Mouse (Mus musculus): ENCODE data around the gene Fer. TPM values are rescaled to one million over a fixed set of nuclear protein-coding genes. Genes with fewer than 3 reads are reported as not detected.

Fer gene
- polyA plus RNA-seq, 1 experiment from 2014 or later, result 26.8 TPM

DNA sequence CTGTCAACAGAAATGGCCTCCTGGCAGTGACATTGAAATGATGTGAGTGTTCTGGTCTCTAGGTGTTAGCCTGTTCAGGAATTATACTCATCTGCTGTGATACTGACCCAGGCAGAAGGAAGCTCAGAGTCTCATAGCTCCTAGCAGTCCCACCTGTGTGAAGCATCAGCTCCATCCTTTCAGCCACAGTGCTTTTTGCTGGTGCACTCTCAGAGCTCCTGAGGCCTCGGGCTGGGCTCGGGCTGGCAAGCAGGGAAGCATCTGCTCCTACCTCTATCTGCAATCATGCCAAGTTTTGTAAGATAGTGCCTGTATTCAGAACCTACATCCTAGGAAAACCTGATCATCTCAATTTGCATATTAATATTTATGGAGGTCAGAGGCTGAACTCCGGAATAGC lies 183.7 kb downstream of the Fer start:
- no peaks in the 10 kb centered on the region for H3K27me3 ChIP-seq (ENCODE audit: control insufficient read depth, insufficient read depth, low read length)
- WGBS, result 92% methylated on average over 3 of the region's 3 CpGs
- no peaks in the 10 kb centered on the region for H3K9me3 ChIP-seq (ENCODE audit: control insufficient read depth, low read length)
- H3K9ac ChIP-seq (ENCODE audit: low read length), result no peak overlapping the region
- no peak overlapping the region for H3K4me2 ChIP-seq (ENCODE audit: low read depth, severe bottlenecking)
- no peak overlapping the region for H3K27ac ChIP-seq (replicated peaks; ENCODE audit: low read depth, low read length)
- H3K4me3 ChIP-seq (ENCODE audit: low read depth, low read length), result no peak overlapping the region
- ATAC-seq (ENCODE audit: insufficient number of reproducible peaks, low FRiP score, low TSS enrichment, low read depth), result no peak
- no peaks in the 10 kb centered on the region for H3K4me1 ChIP-seq (ENCODE audit: control insufficient read depth, insufficient read depth, low read length)
- DNase-seq (ENCODE audit: low spot score), result no peak
- no peaks in the 10 kb centered on the region for H3K36me3 ChIP-seq (ENCODE audit: control insufficient read depth, insufficient read depth, low read length)

GRCm38 (mm10) chr17:64050911-64051310 lies 188.0 kb downstream of the Fer start:
- no peaks in the 10 kb centered on the region for H3K4me1 ChIP-seq (ENCODE audit: control insufficient read depth, insufficient read depth, low read length)
- no peaks in the 10 kb centered on the region for H3K9me3 ChIP-seq (ENCODE audit: control insufficient read depth, low read length)
- WGBS, result 92% methylated on average over 5 of the region's 5 CpGs
- H3K27ac ChIP-seq (replicated peaks; ENCODE audit: low read depth, low read length), result no peak overlapping the region
- no peak overlapping the region for H3K9ac ChIP-seq (ENCODE audit: low read length)
- H3K4me2 ChIP-seq (ENCODE audit: low read depth, severe bottlenecking), result no peak overlapping the region
- H3K27me3 ChIP-seq (ENCODE audit: control insufficient read depth, insufficient read depth, low read length), result no peaks in the 10 kb centered on the region
- no peak for ATAC-seq (ENCODE audit: insufficient number of reproducible peaks, low FRiP score, low TSS enrichment, low read depth)
- no peak for DNase-seq (ENCODE audit: low spot score)
- H3K4me3 ChIP-seq (ENCODE audit: low read depth, low read length), result no peak overlapping the region
- no peaks in the 10 kb centered on the region for H3K36me3 ChIP-seq (ENCODE audit: control insufficient read depth, insufficient read depth, low read length)

GRCm38 (mm10) chr17:64053636-64054035 lies 190.8 kb downstream of the Fer start:
- no peak overlapping the region for H3K27ac ChIP-seq (replicated peaks; ENCODE audit: low read depth, low read length)
- no peaks in the 10 kb centered on the region for H3K36me3 ChIP-seq (ENCODE audit: control insufficient read depth, insufficient read depth, low read length)
- no peak for ATAC-seq (ENCODE audit: insufficient number of reproducible peaks, low FRiP score, low TSS enrichment, low read depth)
- no peak overlapping the region for H3K4me2 ChIP-seq (ENCODE audit: low read depth, severe bottlenecking)
- no peak overlapping the region for H3K4me3 ChIP-seq (ENCODE audit: low read depth, low read length)
- H3K27me3 ChIP-seq (ENCODE audit: control insufficient read depth, insufficient read depth, low read length), result no peaks in the 10 kb centered on the region
- H3K9ac ChIP-seq (ENCODE audit: low read length), result no peak overlapping the region
- no peaks in the 10 kb centered on the region for H3K9me3 ChIP-seq (ENCODE audit: control insufficient read depth, low read length)
- WGBS, result 92% methylated on average over 11 of the region's 11 CpGs
- DNase-seq (ENCODE audit: low spot score), result no peak
- H3K4me1 ChIP-seq (ENCODE audit: control insufficient read depth, insufficient read depth, low read length), result no peaks in the 10 kb centered on the region

- Histone ChIP-seq H3K27ac (replicated peaks; ENCODE audit: low read depth, low read length) (no peak overlapping the region), H3K4me2 (ENCODE audit: low read depth, severe bottlenecking) (no peak overlapping the region), H3K9ac (ENCODE audit: low read length) (no peak overlapping the region), H3K9me3 (ENCODE audit: control insufficient read depth, low read length) (no peaks in the 10 kb centered on the region), H3K4me3 (ENCODE audit: low read depth, low read length) (no peak overlapping the region), H3K4me1 (ENCODE audit: control insufficient read depth, insufficient read depth, low read length) (no peaks in the 10 kb centered on the region), H3K36me3 (ENCODE audit: control insufficient read depth, insufficient read depth, low read length) (no peaks in the 10 kb centered on the region), H3K27me3 (ENCODE audit: control insufficient read depth, insufficient read depth, low read length) (no peaks in the 10 kb centered on the region)
- DNase-seq (ENCODE audit: low spot score) (no peak), ATAC-seq (ENCODE audit: insufficient number of reproducible peaks, low FRiP score, low TSS enrichment, low read depth) (no peak)
Observed at GRCm38 (mm10) chr17:64060529-64060928, 197.7 kb downstream of the Fer start.

- Histone ChIP-seq H3K4me2 (ENCODE audit: low read depth, severe bottlenecking) (no peak overlapping the region), H3K9me3 (ENCODE audit: control insufficient read depth, low read length) (no peaks in the 10 kb centered on the region), H3K9ac (ENCODE audit: low read length) (no peak overlapping the region), H3K27ac (replicated peaks; ENCODE audit: low read depth, low read length) (no peak overlapping the region), H3K27me3 (ENCODE audit: control insufficient read depth, insufficient read depth, low read length) (no peaks in the 10 kb centered on the region), H3K4me1 (ENCODE audit: control insufficient read depth, insufficient read depth, low read length) (no peaks in the 10 kb centered on the region), H3K36me3 (ENCODE audit: control insufficient read depth, insufficient read depth, low read length) (no peaks in the 10 kb centered on the region), H3K4me3 (ENCODE audit: low read depth, low read length) (no peak overlapping the region)
- ATAC-seq (ENCODE audit: insufficient number of reproducible peaks, low FRiP score, low TSS enrichment, low read depth) (no peak), DNase-seq (ENCODE audit: low spot score) (no peak)
- WGBS, result 91% methylated on average over 3 of the region's 3 CpGs
Observed at GRCm38 (mm10) chr17:64065243-64065642, 202.4 kb downstream of the Fer start.

DNA sequence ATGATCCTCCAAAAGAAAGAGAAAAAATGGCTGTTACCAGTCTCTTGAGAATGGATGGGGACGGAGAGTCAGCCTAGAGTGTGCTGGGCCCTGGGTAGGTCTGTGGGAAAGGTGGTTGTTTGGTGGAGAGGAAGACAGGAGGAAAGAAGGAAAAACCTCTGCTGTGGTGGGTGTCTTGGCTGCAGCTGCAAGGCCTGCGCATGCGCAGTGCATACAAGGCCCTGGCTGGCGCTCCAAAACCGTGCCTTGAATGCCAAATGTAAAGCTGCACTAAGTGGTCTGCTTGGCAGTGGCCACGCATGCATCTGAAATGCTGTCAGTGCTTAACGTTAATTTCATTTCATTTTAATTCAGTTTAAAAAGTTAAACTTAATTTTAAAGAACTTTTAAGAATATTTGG lies 214.5 kb downstream of the Fer start:
- 97% methylated on average over 7 of the region's 7 CpGs for WGBS
- ATAC-seq (ENCODE audit: insufficient number of reproducible peaks, low FRiP score, low TSS enrichment, low read depth), result no peak
- H3K27ac ChIP-seq (replicated peaks; ENCODE audit: low read depth, low read length), result no peak overlapping the region

GRCm38 (mm10) chr17:64084751-64085150 lies 221.9 kb downstream of the Fer start:
- H3K27ac ChIP-seq (replicated peaks; ENCODE audit: low read depth, low read length), result no peak overlapping the region
- H3K4me3 ChIP-seq (ENCODE audit: low read depth, low read length), result no peak overlapping the region
- no peaks in the 10 kb centered on the region for H3K4me1 ChIP-seq (ENCODE audit: control insufficient read depth, insufficient read depth, low read length)
- H3K36me3 ChIP-seq (ENCODE audit: control insufficient read depth, insufficient read depth, low read length), result no peaks in the 10 kb centered on the region
- no peak overlapping the region for H3K4me2 ChIP-seq (ENCODE audit: low read depth, severe bottlenecking)
- H3K27me3 ChIP-seq (ENCODE audit: control insufficient read depth, insufficient read depth, low read length), result no peaks in the 10 kb centered on the region
- ATAC-seq (ENCODE audit: insufficient number of reproducible peaks, low FRiP score, low TSS enrichment, low read depth) (no peak), DNase-seq (ENCODE audit: low spot score) (no peak)
- no peaks in the 10 kb centered on the region for H3K9me3 ChIP-seq (ENCODE audit: control insufficient read depth, low read length)
- no peak overlapping the region for H3K9ac ChIP-seq (ENCODE audit: low read length)
- WGBS, result 93% methylated on average over 5 of the region's 5 CpGs

More for the DNA sequence above, 214.5 kb downstream of the Fer start:
- Histone ChIP-seq H3K4me3 (ENCODE audit: low read depth, low read length) (no peak overlapping the region), H3K36me3 (ENCODE audit: control insufficient read depth, insufficient read depth, low read length) (no peaks in the 10 kb centered on the region), H3K27me3 (ENCODE audit: control insufficient read depth, insufficient read depth, low read length) (no peaks in the 10 kb centered on the region), H3K9ac (ENCODE audit: low read length) (no peak overlapping the region), H3K4me1 (ENCODE audit: control insufficient read depth, insufficient read depth, low read length) (no peaks in the 10 kb centered on the region), H3K9me3 (ENCODE audit: control insufficient read depth, low read length) (no peaks in the 10 kb centered on the region), H3K4me2 (ENCODE audit: low read depth, severe bottlenecking) (no peak overlapping the region)
- DNase-seq (ENCODE audit: low spot score), result no peak

- Histone ChIP-seq H3K9me3 (ENCODE audit: control insufficient read depth, low read length) (no peaks in the 10 kb centered on the region), H3K36me3 (ENCODE audit: control insufficient read depth, insufficient read depth, low read length) (no peaks in the 10 kb centered on the region), H3K9ac (ENCODE audit: low read length) (no peak overlapping the region), H3K4me3 (ENCODE audit: low read depth, low read length) (no peak overlapping the region), H3K4me1 (ENCODE audit: control insufficient read depth, insufficient read depth, low read length) (no peaks in the 10 kb centered on the region), H3K27ac (replicated peaks; ENCODE audit: low read depth, low read length) (no peak overlapping the region), H3K27me3 (ENCODE audit: control insufficient read depth, insufficient read depth, low read length) (no peaks in the 10 kb centered on the region), H3K4me2 (ENCODE audit: low read depth, severe bottlenecking) (no peak overlapping the region)
- WGBS, result 93% methylated on average over 2 of the region's 2 CpGs
- ATAC-seq (ENCODE audit: insufficient number of reproducible peaks, low FRiP score, low TSS enrichment, low read depth) (no peak), DNase-seq (ENCODE audit: low spot score) (no peak)
Observed at GRCm38 (mm10) chr17:64085493-64085892, 222.6 kb downstream of the Fer start.

GRCm38 (mm10) chr17:64086875-64087608 lies 224.2 kb downstream of the Fer start:
- no peak overlapping the region for H3K27ac ChIP-seq (replicated peaks; ENCODE audit: low read depth, low read length)
- H3K9ac ChIP-seq (ENCODE audit: low read length), result no peak overlapping the region
- H3K4me3 ChIP-seq (ENCODE audit: low read depth, low read length), result no peak overlapping the region
- ATAC-seq (ENCODE audit: insufficient number of reproducible peaks, low FRiP score, low TSS enrichment, low read depth), result no peak
- H3K4me1 ChIP-seq (ENCODE audit: control insufficient read depth, insufficient read depth, low read length), result no peaks in the 10 kb centered on the region
- 90% methylated on average over 11 of the region's 11 CpGs for WGBS
- no peak overlapping the region for H3K4me2 ChIP-seq (ENCODE audit: low read depth, severe bottlenecking)
- DNase-seq (ENCODE audit: low spot score), result no peak
- no peaks in the 10 kb centered on the region for H3K9me3 ChIP-seq (ENCODE audit: control insufficient read depth, low read length)
- no peaks in the 10 kb centered on the region for H3K36me3 ChIP-seq (ENCODE audit: control insufficient read depth, insufficient read depth, low read length)
- no peaks in the 10 kb centered on the region for H3K27me3 ChIP-seq (ENCODE audit: control insufficient read depth, insufficient read depth, low read length)

All from limb, embryonic 11.5 days (tissue).